24 mouse cellular contexts compared by ENCODE assay signal in the genomic region with DNA sequence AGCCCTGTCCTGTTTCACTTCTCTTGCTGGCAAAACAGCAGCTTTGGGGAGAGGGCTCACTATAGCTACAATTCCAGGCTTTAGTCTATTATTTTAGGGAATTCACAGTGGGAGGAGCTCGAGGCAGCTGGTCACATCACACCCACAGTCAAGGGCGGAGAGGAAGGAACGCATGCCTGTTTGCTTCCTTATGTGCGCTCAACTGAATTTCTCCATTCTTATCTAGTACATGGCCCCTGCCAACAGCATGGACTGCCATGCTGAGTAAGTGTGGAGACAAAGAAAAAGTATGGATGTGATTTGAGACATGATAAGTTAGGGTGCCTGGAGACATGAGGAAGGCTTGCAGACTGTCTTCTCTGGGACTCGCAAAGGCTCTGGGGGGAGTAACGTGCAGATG. TPM values are rescaled to one million over a fixed set of nuclear protein-coding genes. Genes with fewer than 3 reads are reported as not detected.
"Had no signal": no experiment of that assay in that cellular context is flagged by ENCODE, and none has a peak within 500 bp of the region (broad histone marks: within the 10 kb centered on the region; RNA-seq: fewer than 3 reads in every experiment).

No protein-coding gene starts in this region.

- DNase-seq: gastrocnemius, adult 2 months; gastrocnemius, postnatal 10 days; gastrocnemius, postnatal 25 days; heart, adult 18-20 months; heart, postnatal 10 days; heart, postnatal 4 days; kidney, adult 18-20 months; kidney, adult 8-10 months; kidney, postnatal 10 days; kidney, postnatal 25 days; kidney, postnatal 4 days; left cerebral cortex, postnatal 4 days had no signal

- ATAC-seq: hindbrain, embryonic 16.5 days; inflammation-experienced regulatory T-cells, adult 6 months; intestine, embryonic 15.5 days; intestine, postnatal 0 days had no signal

- H3K9me3 ChIP-seq: heart, embryonic 10.5 days; heart, embryonic 12.5 days; hindbrain, embryonic 10.5 days; hindbrain, embryonic 12.5 days; intestine, embryonic 15.5 days; limb, embryonic 13.5 days; limb, embryonic 15.5 days had no signal

- H3K9ac ChIP-seq: heart, embryonic 12.5 days; hindbrain, embryonic 14.5 days; intestine, embryonic 15.5 days; limb, embryonic 15.5 days had no signal

- H3K27ac ChIP-seq: gastrocnemius, adult 2 months; heart, embryonic 10.5 days; hindbrain, embryonic 10.5 days; hindbrain, embryonic 12.5 days; hindbrain, embryonic 14.5 days; intestine, embryonic 15.5 days; limb, embryonic 13.5 days; limb, embryonic 15.5 days had no signal

- H3K27me3 ChIP-seq: hindbrain, embryonic 12.5 days; intestine, embryonic 15.5 days; limb, embryonic 13.5 days; limb, embryonic 15.5 days had no signal

- H3K4me3 ChIP-seq: gastrocnemius, adult 2 months; heart, embryonic 10.5 days; heart, embryonic 12.5 days; hindbrain, embryonic 10.5 days; hindbrain, embryonic 12.5 days; intestine, embryonic 15.5 days; limb, embryonic 13.5 days; limb, embryonic 15.5 days had no signal

- H3K4me2 ChIP-seq: heart, embryonic 12.5 days; hindbrain, embryonic 12.5 days; hindbrain, embryonic 14.5 days; intestine, embryonic 15.5 days; limb, embryonic 13.5 days; limb, embryonic 15.5 days had no signal

RNA-seq across cellular contexts. Expression of a gene that starts 11.1 kb away (rescaled TPM):
- polyA plus RNA-seq: inflammation-experienced regulatory T-cells, adult 6 months; intestine, postnatal 0 days; limb, embryonic 11.5 days had no signal

RNA-seq across cellular contexts. Expression of a gene that starts 19.4 kb away (rescaled TPM):
- polyA plus RNA-seq: inflammation-experienced regulatory T-cells, adult 6 months had no signal
